Mouse (Mus musculus): ENCODE results near the gene Rfx4.

The Rfx4 gene

DNA sequence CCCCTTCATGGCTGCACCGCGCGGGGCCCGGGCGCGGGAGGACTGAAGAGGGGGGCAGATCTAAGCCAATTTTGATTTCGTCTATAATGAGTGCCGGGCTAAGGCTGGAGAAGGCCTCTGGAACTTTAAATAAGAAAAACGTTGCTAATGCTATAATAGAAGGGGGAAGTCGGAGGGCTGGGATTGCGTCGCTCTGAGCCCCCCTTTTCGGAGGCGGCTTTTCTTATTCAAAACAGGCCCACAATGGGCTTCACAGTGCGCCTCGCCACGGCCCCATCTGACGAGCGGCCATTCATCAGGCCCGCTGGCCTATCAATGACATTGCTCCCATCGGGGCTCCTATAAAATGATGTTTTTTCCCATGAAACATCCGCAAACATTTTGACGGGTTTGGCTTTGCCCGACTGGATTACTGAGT, at the start of gene Rfx4:
Gene Rfx4, plus strand, starts transcription at position 277 of the 418 bp plus-strand sequence.
- DNase-seq (ENCODE audit: low spot score): no peak

- no peak for DNase-seq (ENCODE audit: low spot score)
These were observed 49.3 kb upstream of the Rfx4 start for GRCm38 (mm10) chr10:84706543-84706942.

GRCm38 (mm10) chr10:84707226-84707625, 48.6 kb upstream of the Rfx4 start:
- no peak for DNase-seq (ENCODE audit: low spot score)

- DNase-seq (ENCODE audit: low spot score): no peak
These were observed 47.9 kb upstream of the Rfx4 start for GRCm38 (mm10) chr10:84707752-84708530.

- DNase-seq (ENCODE audit: low spot score): no peak
These were observed 45.7 kb upstream of the Rfx4 start for GRCm38 (mm10) chr10:84710192-84710591.

DNA sequence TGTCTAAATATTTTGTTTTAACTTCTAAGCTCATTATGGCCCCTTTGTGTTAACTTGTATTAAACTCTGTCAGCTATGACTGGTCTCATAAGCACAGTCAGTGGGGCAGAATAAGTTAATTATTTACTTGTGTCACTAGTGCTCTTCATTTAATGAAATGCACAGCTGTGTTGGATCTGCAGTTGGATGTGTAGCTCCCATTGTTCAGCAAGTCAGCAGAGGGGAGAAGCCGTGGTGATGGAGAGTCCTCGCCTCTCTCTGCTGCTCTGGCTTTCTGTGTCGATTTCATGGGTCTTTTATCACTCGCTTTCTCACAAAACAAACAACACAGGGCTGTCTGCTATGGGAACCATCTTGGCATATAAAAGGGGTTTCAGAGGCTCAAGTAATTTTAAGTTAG, 45.0 kb upstream of the Rfx4 start:
- no peak for DNase-seq (ENCODE audit: low spot score)

- no peak for DNase-seq (ENCODE audit: low spot score)
These were observed 44.4 kb upstream of the Rfx4 start for GRCm38 (mm10) chr10:84711479-84711878.

DNA sequence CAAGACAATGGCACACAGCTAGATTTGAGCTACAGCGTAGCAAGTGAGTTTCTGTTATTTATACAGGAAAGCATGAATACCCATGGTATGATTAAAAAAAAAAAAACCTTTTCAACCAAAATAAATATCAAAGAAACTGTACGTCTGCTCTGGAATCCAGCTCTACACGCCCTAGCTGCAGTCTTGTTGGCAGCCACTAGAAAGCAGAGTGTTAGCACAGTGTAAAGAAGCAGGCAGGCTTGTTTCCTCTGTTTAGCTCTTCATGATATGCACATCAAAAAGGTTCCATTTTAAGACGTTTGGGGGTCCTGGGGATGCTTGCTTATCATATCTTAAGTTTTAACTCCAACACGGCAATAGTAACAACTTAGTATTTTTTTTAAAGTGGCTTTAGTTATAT, 43.9 kb upstream of the Rfx4 start:
- DNase-seq (ENCODE audit: low spot score): no peak

GRCm38 (mm10) chr10:84712532-84712931, 43.3 kb upstream of the Rfx4 start:
- no peak for DNase-seq (ENCODE audit: low spot score)

DNA sequence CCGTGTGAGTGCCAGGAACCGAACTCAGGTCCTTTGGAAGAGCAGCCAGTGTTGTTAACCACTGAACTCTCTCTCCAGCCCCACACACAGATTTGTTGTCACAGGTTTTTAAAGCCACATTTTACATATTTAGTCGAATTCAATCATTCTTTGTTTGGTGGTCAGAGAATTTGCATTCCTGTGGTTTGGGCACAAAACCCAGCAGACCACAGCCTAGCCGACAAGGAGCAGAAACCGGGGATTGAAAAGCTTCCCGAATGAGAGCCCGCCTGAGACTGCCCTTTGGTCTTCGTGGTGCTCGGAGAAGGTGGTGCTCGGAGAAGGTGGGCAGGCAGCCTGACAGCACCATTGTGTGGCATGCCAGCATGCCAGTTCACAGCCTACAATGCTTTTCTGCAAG, 42.8 kb upstream of the Rfx4 start:
- no peak for DNase-seq (ENCODE audit: low spot score)

DNA sequence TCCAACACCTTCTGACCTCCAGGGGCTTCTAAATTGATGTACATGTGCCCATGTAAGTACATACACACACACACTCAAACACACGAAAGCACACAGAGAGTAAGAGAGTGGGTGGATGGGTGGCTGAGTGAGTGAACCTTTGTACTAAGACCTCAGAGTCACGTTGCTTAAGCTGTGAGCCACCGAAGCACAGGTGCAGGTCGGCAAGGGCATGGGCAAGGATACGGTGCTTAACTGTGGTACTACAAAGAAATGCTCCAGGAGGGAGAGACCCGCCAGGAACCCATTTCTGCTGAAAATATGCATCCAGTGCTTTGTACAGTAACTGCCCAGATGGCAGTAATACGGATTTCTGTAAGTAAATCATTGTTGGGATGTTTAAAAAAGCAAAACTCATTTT, 40.2 kb upstream of the Rfx4 start:
- no peak for DNase-seq (ENCODE audit: low spot score)

GRCm38 (mm10) chr10:84716581-84716980, 39.3 kb upstream of the Rfx4 start:
- DNase-seq (ENCODE audit: low spot score): no peak

DNA sequence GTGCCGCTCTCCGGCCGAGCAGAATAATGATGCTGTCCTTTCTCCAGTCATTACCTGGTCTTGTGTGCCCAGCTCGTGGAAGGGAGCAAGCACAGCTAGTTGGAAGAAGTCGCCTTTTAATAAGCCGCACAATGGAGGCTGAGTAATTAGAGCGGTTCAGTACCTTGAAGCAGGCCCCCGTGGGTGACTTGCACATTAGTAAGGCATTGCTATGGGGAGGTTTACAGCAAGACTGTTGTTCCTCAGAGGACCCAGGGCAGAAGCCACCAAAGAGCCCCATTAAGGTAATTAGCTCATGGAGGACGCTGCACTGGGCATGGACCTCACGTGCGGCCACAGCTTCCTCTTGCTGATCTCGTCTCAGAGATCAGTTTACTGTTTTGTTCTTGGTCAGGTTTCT, 33.2 kb upstream of the Rfx4 start:
- no peak for DNase-seq (ENCODE audit: low spot score)

- DNase-seq (ENCODE audit: low spot score): no peak
These were observed 28.9 kb upstream of the Rfx4 start for GRCm38 (mm10) chr10:84727005-84727404.

- DNase-seq (ENCODE audit: low spot score): no peak
These were observed 28.1 kb upstream of the Rfx4 start for GRCm38 (mm10) chr10:84727760-84728159.

DNA sequence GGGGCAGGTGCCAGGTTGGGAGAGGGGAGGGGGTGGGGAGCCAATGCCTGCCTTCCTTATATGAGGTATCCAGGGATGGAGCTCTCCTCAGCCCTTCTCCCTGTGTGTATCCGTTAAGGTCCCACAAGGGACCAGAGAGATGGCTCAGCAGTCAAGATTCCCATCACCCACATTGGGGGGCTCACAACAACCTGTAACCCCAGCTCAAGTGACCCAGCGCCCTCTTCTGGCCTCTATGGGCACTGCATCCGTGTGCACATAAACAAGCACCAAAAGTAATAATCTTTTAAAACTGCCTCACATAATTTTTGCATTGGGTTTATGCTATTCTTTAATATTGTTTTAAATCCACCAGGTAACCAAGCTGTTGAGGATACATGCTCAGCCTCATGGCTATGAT, 25.8 kb upstream of the Rfx4 start:
- no peak for DNase-seq (ENCODE audit: low spot score)

- no peak for DNase-seq (ENCODE audit: low spot score)
These were observed 24.9 kb upstream of the Rfx4 start for GRCm38 (mm10) chr10:84730956-84731355.

GRCm38 (mm10) chr10:84733511-84733910, 22.4 kb upstream of the Rfx4 start:
- DNase-seq (ENCODE audit: low spot score): no peak

GRCm38 (mm10) chr10:84754851-84755785, 744 bp upstream of the Rfx4 start:
- DNase-seq (ENCODE audit: low spot score): peak; percentile 14

DNA sequence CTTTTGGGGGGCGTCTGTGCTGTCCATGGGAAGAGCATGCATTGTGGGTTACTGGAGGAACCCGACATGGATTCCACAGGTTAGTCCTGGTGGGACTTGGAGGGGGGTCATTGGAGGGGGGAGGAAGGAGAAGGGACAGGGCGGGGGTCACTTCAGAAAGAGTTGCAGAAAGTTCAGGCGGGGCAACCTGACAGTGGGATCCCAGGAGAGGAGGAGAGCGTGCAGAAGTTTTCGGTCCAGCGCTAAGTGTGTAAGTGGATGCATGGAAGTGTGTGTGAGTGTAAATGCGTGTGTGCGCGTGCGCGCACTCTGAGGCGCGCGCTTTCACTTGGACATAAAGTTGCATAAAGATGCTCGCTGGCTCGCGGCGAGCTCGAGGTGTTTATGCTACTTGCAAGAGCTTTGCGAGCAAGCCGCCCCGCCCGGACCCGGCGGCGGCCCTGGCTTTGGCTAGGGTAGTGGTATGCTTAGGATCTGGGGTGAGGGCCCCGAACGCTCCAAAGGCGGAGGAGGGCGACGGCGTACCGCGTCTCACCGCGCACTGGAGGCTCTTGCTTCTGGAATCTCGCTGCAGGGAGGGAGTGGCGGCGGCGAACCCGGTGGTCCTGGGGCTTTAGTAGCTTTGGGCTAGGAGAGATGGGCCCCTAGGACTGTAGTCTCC, 703 bp downstream of the Rfx4 start:
- no peak for DNase-seq (ENCODE audit: low spot score)

GRCm38 (mm10) chr10:84757426-84758199, 1.8 kb downstream of the Rfx4 start:
- no peak for DNase-seq (ENCODE audit: low spot score)

GRCm38 (mm10) chr10:84758200-84758468, 2.3 kb downstream of the Rfx4 start:
- no peak for DNase-seq (ENCODE audit: low spot score)

All from urinary bladder, postnatal 14 days (tissue).